Mouse (Mus musculus): ENCODE measurements around the gene Lce1e. TPM values are rescaled to one million over a fixed set of nuclear protein-coding genes. Genes with fewer than 3 reads are reported as not detected.

Lce1e gene
- polyA plus RNA-seq, 1 experiment from 2014 or later, result 326 TPM

GRCm38 (mm10) chr3:92670215-92670614 is 38.7 kb downstream of the Lce1e start, which contains the start of gene Lce1a2:
TSS of gene Lce1a2 (minus strand) at chr3:92670315.
- TF ChIP-seq EP300 (optimal IDR thresholded peaks at IDR 0.05), result no peak
- no peak for TF ChIP-seq CTCF (IDR thresholded peaks at IDR 0.05; ENCODE audit: low read depth)

More at GRCm38 (mm10) chr3:92670215-92670614, 38.7 kb downstream of the Lce1e start, which contains the start of gene Lce1a2:
- Histone ChIP-seq H3K4me3 (ENCODE audit: low read depth, low read length) (no peak within 1 kb of the TSS), H3K4me1 (replicated peaks; ENCODE audit: control insufficient read depth, insufficient read depth) (no peaks in the 10 kb centered on the region), H3K4me2 (replicated peaks; ENCODE audit: low read depth) (no peak within 1 kb of the TSS), H3K9ac (ENCODE audit: low read length) (no peak within 1 kb of the TSS), H3K27ac (replicated peaks) (no peak within 1 kb of the TSS), H3K36me3 (ENCODE audit: control insufficient read depth, insufficient read depth, low read length) (no peaks in the 10 kb centered on the region), H3K27me3 (ENCODE audit: control insufficient read depth, insufficient read depth, low read length) (no peaks in the 10 kb centered on the region), H3K9me3 (ENCODE audit: control insufficient read depth, low read length) (no peaks in the 10 kb centered on the region)
- DNase-seq (ENCODE audit: low spot score) (no peak), ATAC-seq (ENCODE audit: low FRiP score, low TSS enrichment) (no peak)

Other genes starting within 250 kb of the Lce1e start
- 1,567 and 1,571 TPM in 2 replicates for gene Sprr1a, start 223.2 kb downstream of the Lce1e start, polyA plus RNA-seq (2015; fragmentation: Nextera tagmentation; extraction: Ambion mirVana)
- 1.3 and 1.5 TPM in 2 replicates for gene Sprr4, start 208.6 kb downstream of the Lce1e start, polyA plus RNA-seq (2015; fragmentation: Nextera tagmentation; extraction: Ambion mirVana)
- not detected in 2 replicates for gene 2310046K23Rik, start 174.6 kb downstream of the Lce1e start, polyA plus RNA-seq (2015; fragmentation: Nextera tagmentation; extraction: Ambion mirVana)
- gene Ivl, start 135.3 kb downstream of the Lce1e start, polyA plus RNA-seq (2015; fragmentation: Nextera tagmentation; extraction: Ambion mirVana), result 16.6 and 21.1 TPM in 2 replicates
- not detected in 2 replicates for gene Smcp, start 120.1 kb downstream of the Lce1e start, polyA plus RNA-seq (2015; fragmentation: Nextera tagmentation; extraction: Ambion mirVana)
- gene 2210017I01Rik, start 101.6 kb downstream of the Lce1e start, polyA plus RNA-seq (2015; fragmentation: Nextera tagmentation; extraction: Ambion mirVana), result 22.8 and 26.7 TPM in 2 replicates
- gene Lce6a, start 87.4 kb downstream of the Lce1e start, polyA plus RNA-seq (2015; fragmentation: Nextera tagmentation; extraction: Ambion mirVana), result 98.3 and 102 TPM in 2 replicates
- gene Lce1a1, start 60.8 kb downstream of the Lce1e start, polyA plus RNA-seq (2015; fragmentation: Nextera tagmentation; extraction: Ambion mirVana), result 401 and 429 TPM in 2 replicates
- 116 and 135 TPM in 2 replicates for gene Lce1b, start 52.1 kb downstream of the Lce1e start, polyA plus RNA-seq (2015; fragmentation: Nextera tagmentation; extraction: Ambion mirVana)
- gene Lce1a2, start 38.8 kb downstream of the Lce1e start, polyA plus RNA-seq (2015; fragmentation: Nextera tagmentation; extraction: Ambion mirVana), result 632 and 696 TPM in 2 replicates
- 673 and 689 TPM in 2 replicates for gene Lce1c, start 29.8 kb downstream of the Lce1e start, polyA plus RNA-seq (2015; fragmentation: Nextera tagmentation; extraction: Ambion mirVana)
- gene Lce1d, start 21.9 kb downstream of the Lce1e start, polyA plus RNA-seq (2015; fragmentation: Nextera tagmentation; extraction: Ambion mirVana), result 199 and 223 TPM in 2 replicates
- 468 and 478 TPM in 2 replicates for gene Lce1f, start 11.3 kb upstream of the Lce1e start, polyA plus RNA-seq (2015; fragmentation: Nextera tagmentation; extraction: Ambion mirVana)
- gene Gm38119, start 30.0 kb upstream of the Lce1e start, polyA plus RNA-seq (2015; fragmentation: Nextera tagmentation; extraction: Ambion mirVana), result 11.4 and 14.1 TPM in 2 replicates
- gene Lce1g, start 43.3 kb upstream of the Lce1e start, polyA plus RNA-seq (2015; fragmentation: Nextera tagmentation; extraction: Ambion mirVana), result 307 and 309 TPM in 2 replicates
- 249 and 251 TPM in 2 replicates for gene Lce1h, start 56.0 kb upstream of the Lce1e start, polyA plus RNA-seq (2015; fragmentation: Nextera tagmentation; extraction: Ambion mirVana)
- 369 and 377 TPM in 2 replicates for gene Lce1i, start 69.8 kb upstream of the Lce1e start, polyA plus RNA-seq (2015; fragmentation: Nextera tagmentation; extraction: Ambion mirVana)
- gene Lce1j, start 81.4 kb upstream of the Lce1e start, polyA plus RNA-seq (2015; fragmentation: Nextera tagmentation; extraction: Ambion mirVana), result 175 and 184 TPM in 2 replicates
- 86.3 and 98.5 TPM in 2 replicates for gene Lce1k, start 98.8 kb upstream of the Lce1e start, polyA plus RNA-seq (2015; fragmentation: Nextera tagmentation; extraction: Ambion mirVana)
- gene Kprp, start 118.2 kb upstream of the Lce1e start, polyA plus RNA-seq (2015; fragmentation: Nextera tagmentation; extraction: Ambion mirVana), result 108 and 133 TPM in 2 replicates
- gene Lce1l, start 142.2 kb upstream of the Lce1e start, polyA plus RNA-seq (2015; fragmentation: Nextera tagmentation; extraction: Ambion mirVana), result 247 and 250 TPM in 2 replicates
- gene 2310050C09Rik, start 161.1 kb upstream of the Lce1e start, polyA plus RNA-seq (2015; fragmentation: Nextera tagmentation; extraction: Ambion mirVana), result 30.7 and 33.6 TPM in 2 replicates
- 1,230 and 1,305 TPM in 2 replicates for gene Lce3a, start 217.2 kb upstream of the Lce1e start, polyA plus RNA-seq (2015; fragmentation: Nextera tagmentation; extraction: Ambion mirVana)
- 847 and 849 TPM in 2 replicates for gene Lce3b, start 223.9 kb upstream of the Lce1e start, polyA plus RNA-seq (2015; fragmentation: Nextera tagmentation; extraction: Ambion mirVana)
- gene Lce3c, start 235.4 kb upstream of the Lce1e start, polyA plus RNA-seq (2015; fragmentation: Nextera tagmentation; extraction: Ambion mirVana), result 1,477 and 1,491 TPM in 2 replicates
- 246 and 293 TPM in 2 replicates for gene Lce3d, start 248.3 kb upstream of the Lce1e start, polyA plus RNA-seq (2015; fragmentation: Nextera tagmentation; extraction: Ambion mirVana)